Mouse (Mus musculus) midbrain, embryonic 15.5 days (tissue): Measurements from ENCODE around the gene Minos1. TPM values are rescaled to one million over a fixed set of nuclear protein-coding genes. Genes with fewer than 3 reads are reported as not detected.

ENCODE experiments used
- ATAC-seq: fragments of 200-750 bp; cut with Nextera tagmentation; replicated peaks from 2 replicates; pipeline ENCODE4 v1.8.0; 2017; ENCODE audit warnings: moderate TSS enrichment
- H3K27ac ChIP-seq: fragments of 300-500 bp; sonication (generic); 2 replicates; pipeline ENCODE4 v1.5.1; 2015; ENCODE audit warnings: mild to moderate bottlenecking, inconsistent platforms
- H3K27me3 ChIP-seq: fragments of 300-500 bp; sonication (generic); replicated peaks from 2 replicates; pipeline ENCODE4 v1.6.1; 2015; ENCODE audit warnings: inconsistent platforms
- H3K36me3 ChIP-seq: fragments of 300-500 bp; sonication (generic); replicated peaks from 2 replicates; pipeline ENCODE4 v1.6.1; 2015; ENCODE audit warnings: inconsistent platforms
- H3K4me1 ChIP-seq: fragments of 300-500 bp; sonication (generic); 2 replicates; pipeline ENCODE4 v1.6.1; 2015; ENCODE audit warnings: inconsistent platforms
- H3K4me2 ChIP-seq: fragments of 300-500 bp; sonication (generic); 2 replicates; pipeline ENCODE4 v1.6.1; 2015; ENCODE audit warnings: inconsistent platforms, mild to moderate bottlenecking, moderate library complexity
- H3K4me3 ChIP-seq: fragments of 300-500 bp; sonication (generic); 2 replicates; pipeline ENCODE4 v1.5.1; 2015; ENCODE audit warnings: mild to moderate bottlenecking, inconsistent platforms
- H3K9ac ChIP-seq: fragments of 300-500 bp; sonication (generic); 2 replicates; pipeline ENCODE4 v1.6.1; 2015; ENCODE audit warnings: mild to moderate bottlenecking, inconsistent platforms
- H3K9me3 ChIP-seq: fragments of 300-500 bp; sonication (generic); 2 replicates; pipeline ENCODE4 v1.6.1; 2016; ENCODE audit warnings: inconsistent platforms
- WGBS: fragments of 180-500 bp; shearing (Covaris S2); methylation state at CpG from one replicate; pipeline ENCODE4 v1.1.7; 2015; ENCODE audit warnings: mixed read lengths; 5-methylcytosine and 5-hydroxymethylcytosine counted together
- polyA plus RNA-seq: library from polyadenylated mRNA; unstranded; fragments of >200 nt; fragmentation: Nextera tagmentation; extraction: Ambion mirVana; gene quantifications from 2 replicates; pipeline ENCODE4 v1.2.1, GENCODE M21; 2015

Gene Minos1
- polyA plus RNA-seq, 1 experiment from 2014 or later, result 323 TPM

- no peaks in the 10 kb centered on the region for H3K36me3 ChIP-seq
- H3K27ac ChIP-seq, result no peak within 1 kb of the TSS
- no peaks in the 10 kb centered on the region for H3K9me3 ChIP-seq
- H3K4me3 ChIP-seq, result peak within 1 kb of the TSS; percentile 55
- WGBS, result under 1% methylated on average over 77 of the region's 77 CpGs
- peak within 1 kb of the TSS; percentile 41 for H3K9ac ChIP-seq
- peak within 1 kb of the TSS; percentile 94 for H3K4me2 ChIP-seq
- H3K27me3 ChIP-seq, result peaks cover 51% of the 10 kb centered on the region
- peak; percentile 54 for ATAC-seq
- H3K4me1 ChIP-seq, result peaks cover 19% of the 10 kb centered on the region
Measured at GRCm38 (mm10) chr4:139075041-139075711, 55.7 kb downstream of the Minos1 start, which contains the start of gene Htr6. Htr6 (minus strand) TSS chr4:139075570.

GRCm38 (mm10) chr4:139074060-139074459, 56.9 kb downstream of the Minos1 start:
- no peaks in the 10 kb centered on the region for H3K36me3 ChIP-seq
- peak overlapping the region; percentile 55 for H3K4me3 ChIP-seq
- H3K4me1 ChIP-seq, result peaks cover 19% of the 10 kb centered on the region
- H3K4me2 ChIP-seq, result peak overlapping the region; percentile 94
- no peak overlapping the region for H3K9ac ChIP-seq
- H3K27ac ChIP-seq, result no peak overlapping the region
- H3K9me3 ChIP-seq, result no peaks in the 10 kb centered on the region
- peaks cover 54% of the 10 kb centered on the region for H3K27me3 ChIP-seq
- no peak for ATAC-seq
- 17% methylated on average over 29 of the region's 29 CpGs for WGBS

- Histone ChIP-seq H3K36me3 (no peaks in the 10 kb centered on the region), H3K9ac (no peak overlapping the region), H3K4me3 (no peak overlapping the region), H3K4me1 (no peaks in the 10 kb centered on the region), H3K4me2 (no peak overlapping the region), H3K27me3 (peaks cover 17% of the 10 kb centered on the region), H3K9me3 (no peaks in the 10 kb centered on the region), H3K27ac (no peak overlapping the region)
- 33% methylated on average over 4 of the region's 4 CpGs for WGBS
- no peak for ATAC-seq
Measured at GRCm38 (mm10) chr4:139068287-139068686, 62.6 kb downstream of the Minos1 start.

GRCm38 (mm10) chr4:139064831-139065230, 66.1 kb downstream of the Minos1 start:
- H3K36me3 ChIP-seq, result no peaks in the 10 kb centered on the region
- H3K9me3 ChIP-seq, result no peaks in the 10 kb centered on the region
- no peaks in the 10 kb centered on the region for H3K27me3 ChIP-seq
- no peak overlapping the region for H3K4me3 ChIP-seq
- H3K4me2 ChIP-seq, result no peak overlapping the region
- 96% methylated on average over 5 of the region's 5 CpGs for WGBS
- ATAC-seq, result no peak
- no peak overlapping the region for H3K9ac ChIP-seq
- no peaks in the 10 kb centered on the region for H3K4me1 ChIP-seq
- no peak overlapping the region for H3K27ac ChIP-seq

- WGBS, result 8% methylated on average over 7 of the region's 7 CpGs
- ATAC-seq, result no peak
- Histone ChIP-seq H3K36me3 (no peaks in the 10 kb centered on the region), H3K4me1 (peaks cover 13% of the 10 kb centered on the region), H3K4me3 (no peak overlapping the region), H3K9ac (no peak overlapping the region), H3K27me3 (no peaks in the 10 kb centered on the region), H3K4me2 (no peak overlapping the region), H3K27ac (no peak overlapping the region), H3K9me3 (no peaks in the 10 kb centered on the region)
Measured at GRCm38 (mm10) chr4:139059569-139059968, 71.3 kb downstream of the Minos1 start.

- H3K9me3 ChIP-seq, result no peaks in the 10 kb centered on the region
- H3K4me3 ChIP-seq, result no peak overlapping the region
- ATAC-seq, result no peak
- H3K9ac ChIP-seq, result no peak overlapping the region
- WGBS, result 90% methylated on average over 5 of the region's 5 CpGs
- H3K4me1 ChIP-seq, result peaks cover 23% of the 10 kb centered on the region
- no peak overlapping the region for H3K27ac ChIP-seq
- H3K36me3 ChIP-seq, result no peaks in the 10 kb centered on the region
- no peak overlapping the region for H3K4me2 ChIP-seq
- no peaks in the 10 kb centered on the region for H3K27me3 ChIP-seq
Measured at GRCm38 (mm10) chr4:139058029-139058428, 72.9 kb downstream of the Minos1 start.

- H3K4me1 ChIP-seq, result peaks cover 23% of the 10 kb centered on the region
- 78% methylated on average over 5 of the region's 5 CpGs for WGBS
- no peak overlapping the region for H3K4me3 ChIP-seq
Measured at GRCm38 (mm10) chr4:139057291-139057690, 73.6 kb downstream of the Minos1 start.

GRCm38 (mm10) chr4:139055744-139056143, 75.2 kb downstream of the Minos1 start:
- no peaks in the 10 kb centered on the region for H3K36me3 ChIP-seq
- no peaks in the 10 kb centered on the region for H3K9me3 ChIP-seq
- H3K27ac ChIP-seq, result 0 out of 2 replicates have a peak overlapping the region, but pooled peaks have one; percentile 32
- no peak overlapping the region for H3K4me2 ChIP-seq
- 69% methylated on average over 3 of the region's 3 CpGs for WGBS
- no peaks in the 10 kb centered on the region for H3K27me3 ChIP-seq
- H3K4me1 ChIP-seq, result peaks cover 26% of the 10 kb centered on the region
- no peak for ATAC-seq
- no peak overlapping the region for H3K9ac ChIP-seq
- H3K4me3 ChIP-seq, result no peak overlapping the region

More at GRCm38 (mm10) chr4:139057291-139057690, 73.6 kb downstream of the Minos1 start:
- no peak overlapping the region for H3K4me2 ChIP-seq
- no peak overlapping the region for H3K27ac ChIP-seq
- ATAC-seq, result no peak
- H3K9ac ChIP-seq, result no peak overlapping the region
- H3K36me3 ChIP-seq, result no peaks in the 10 kb centered on the region
- H3K9me3 ChIP-seq, result no peaks in the 10 kb centered on the region
- H3K27me3 ChIP-seq, result no peaks in the 10 kb centered on the region

GRCm38 (mm10) chr4:139055336-139055735, 75.6 kb downstream of the Minos1 start:
- no peak overlapping the region for H3K4me2 ChIP-seq
- WGBS, result 73% methylated on average over 4 of the region's 4 CpGs
- H3K27ac ChIP-seq, result peak overlapping the region; percentile 32; the same call in 1 of the 2 replicates
- H3K9me3 ChIP-seq, result no peaks in the 10 kb centered on the region
- H3K36me3 ChIP-seq, result no peaks in the 10 kb centered on the region
- no peak for ATAC-seq
- peaks cover 26% of the 10 kb centered on the region for H3K4me1 ChIP-seq
- no peaks in the 10 kb centered on the region for H3K27me3 ChIP-seq
- H3K4me3 ChIP-seq, result no peak overlapping the region
- no peak overlapping the region for H3K9ac ChIP-seq

GRCm38 (mm10) chr4:139054300-139054923, 76.5 kb downstream of the Minos1 start:
- Histone ChIP-seq H3K4me1 (peaks cover 26% of the 10 kb centered on the region), H3K9ac (no peak overlapping the region), H3K9me3 (no peaks in the 10 kb centered on the region), H3K4me2 (no peak overlapping the region), H3K27ac (peak overlapping the region; percentile 38), H3K4me3 (no peak overlapping the region), H3K36me3 (no peaks in the 10 kb centered on the region), H3K27me3 (no peaks in the 10 kb centered on the region)
- ATAC-seq, result peak; percentile 77; the same call in 1 of the 2 replicates
- WGBS, result 46% methylated on average over 9 of the region's 9 CpGs

GRCm38 (mm10) chr4:139053391-139053790, 77.5 kb downstream of the Minos1 start:
- H3K36me3 ChIP-seq, result no peaks in the 10 kb centered on the region
- no peak overlapping the region for H3K27ac ChIP-seq
- WGBS, result 54% methylated on average over 5 of the region's 5 CpGs
- ATAC-seq, result no peak
- H3K4me1 ChIP-seq, result peaks cover 26% of the 10 kb centered on the region
- H3K9me3 ChIP-seq, result no peaks in the 10 kb centered on the region
- H3K27me3 ChIP-seq, result no peaks in the 10 kb centered on the region
- no peak overlapping the region for H3K4me2 ChIP-seq
- no peak overlapping the region for H3K9ac ChIP-seq
- H3K4me3 ChIP-seq, result no peak overlapping the region

GRCm38 (mm10) chr4:139052796-139053195, 78.1 kb downstream of the Minos1 start:
- Histone ChIP-seq H3K9me3 (no peaks in the 10 kb centered on the region), H3K4me2 (no peak overlapping the region), H3K27me3 (no peaks in the 10 kb centered on the region), H3K36me3 (no peaks in the 10 kb centered on the region), H3K27ac (no peak overlapping the region), H3K4me1 (peaks cover 26% of the 10 kb centered on the region), H3K9ac (no peak overlapping the region), H3K4me3 (no peak overlapping the region)
- no peak for ATAC-seq
- WGBS, result 79% methylated on average over 7 of the region's 7 CpGs
